Mouse (Mus musculus): ENCODE measurements around the gene Sec23a. TPM values are rescaled to one million over a fixed set of nuclear protein-coding genes. Genes with fewer than 3 reads are reported as not detected.
A peak's percentile ranks its signal among the peaks of the same experiment; 100 is the strongest.

Gene Sec23a
- polyA plus RNA-seq, 1 experiment from 2014 or later: 48.4 TPM

DNA sequence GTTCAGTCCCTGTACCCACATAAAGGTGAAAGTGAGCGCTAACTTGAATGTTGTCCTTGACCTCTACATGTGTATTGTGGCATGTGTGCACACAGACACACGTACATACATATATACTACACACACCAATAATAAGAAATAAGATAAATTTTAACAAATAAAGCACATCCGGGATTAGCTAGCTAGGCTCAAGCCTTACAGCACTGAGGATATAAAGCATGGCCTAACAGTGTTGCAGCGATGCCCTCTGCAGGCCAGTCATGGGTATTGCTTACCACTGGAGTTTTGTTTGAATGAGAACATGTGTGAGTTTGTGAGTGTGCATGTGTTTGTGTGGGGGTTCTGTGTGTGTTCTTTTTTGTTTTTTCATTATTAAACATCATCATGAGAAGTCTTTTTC is 47.2 kb downstream of the Sec23a start:
- no peak for ATAC-seq
- 69% methylated on average over 4 of the region's 4 CpGs for WGBS (ENCODE audit: insufficient replicate concordance)

DNA sequence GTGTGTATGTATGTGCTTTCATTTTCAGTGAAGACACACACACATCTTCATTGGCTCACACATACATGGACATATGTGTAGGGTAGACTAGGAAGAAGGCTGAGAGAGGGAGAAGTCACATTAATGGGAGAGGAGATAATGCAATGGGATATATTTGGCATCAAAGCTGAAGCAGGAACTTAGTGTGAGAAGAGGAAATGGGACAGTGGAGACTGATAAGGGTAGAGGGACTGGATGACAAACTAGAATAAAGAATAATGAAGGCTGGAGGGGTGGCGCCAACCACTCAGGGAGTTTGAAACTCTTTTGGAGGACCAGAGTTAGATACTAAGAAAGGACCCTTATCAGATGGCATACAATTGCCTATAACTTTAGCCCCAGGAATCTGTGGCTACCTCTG is 51.0 kb downstream of the Sec23a start:
- ATAC-seq: no peak
- 45% methylated on average over 1 of the region's 1 CpGs for WGBS (ENCODE audit: insufficient replicate concordance)

More for the DNA sequence above, 47.2 kb downstream of the Sec23a start:
- Histone ChIP-seq H3K4me3 (ENCODE audit: low read depth, low read length) (no peak overlapping the region), H3K4me1 (ENCODE audit: insufficient read depth) (no peaks in the 10 kb centered on the region), H3K9me3 (ENCODE audit: low read length) (no peaks in the 10 kb centered on the region), H3K4me2 (ENCODE audit: low read depth, low read length) (no peak overlapping the region), H3K27ac (ENCODE audit: low read depth) (no peak overlapping the region), H3K27me3 (ENCODE audit: insufficient read depth, low read length) (no peaks in the 10 kb centered on the region), H3K36me3 (replicated peaks; ENCODE audit: insufficient read depth, low read length) (peaks cover 41% of the 10 kb centered on the region), H3K9ac (replicated peaks) (no peak overlapping the region)
- TF ChIP-seq EP300 (IDR thresholded peaks at IDR 0.05; ENCODE audit: low read depth) (no peak), CTCF (IDR thresholded peaks at IDR 0.05; ENCODE audit: low read depth) (peak; percentile 73)
- peak; percentile 34 for DNase-seq

DNA sequence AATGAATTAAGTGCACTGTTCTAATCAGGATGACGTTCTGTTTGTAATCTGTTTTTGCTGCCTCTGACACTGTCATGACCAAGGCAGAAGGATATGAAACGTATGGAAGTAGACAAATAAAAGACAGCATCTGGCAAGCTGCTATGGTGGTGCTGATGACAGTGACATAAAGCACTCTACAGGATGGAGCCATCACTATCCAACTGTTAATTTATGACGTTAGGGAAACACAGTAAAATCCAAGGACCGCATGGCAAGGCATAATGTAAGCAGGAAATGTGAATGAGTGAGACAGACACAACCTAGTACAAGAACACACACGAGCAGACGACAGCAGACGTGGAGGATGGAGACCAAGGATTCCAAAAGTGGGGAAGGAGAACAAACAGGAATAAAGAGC is 55.2 kb downstream of the Sec23a start:
- no peak for TF ChIP-seq CTCF (IDR thresholded peaks at IDR 0.05; ENCODE audit: low read depth)
- no peak for TF ChIP-seq EP300 (IDR thresholded peaks at IDR 0.05; ENCODE audit: low read depth)
- H3K9ac ChIP-seq (replicated peaks): no peak overlapping the region
- 0 out of 2 replicates have a peak, but pooled peaks cover 2% of the 10 kb centered on the region for H3K4me1 ChIP-seq (ENCODE audit: insufficient read depth)
- H3K36me3 ChIP-seq (replicated peaks; ENCODE audit: insufficient read depth, low read length): peaks cover 6% of the 10 kb centered on the region
- ATAC-seq (no peak), DNase-seq (no peak)
- no peak overlapping the region for H3K4me2 ChIP-seq (ENCODE audit: low read depth, low read length)
- H3K27ac ChIP-seq (ENCODE audit: low read depth): no peak overlapping the region
- no peaks in the 10 kb centered on the region for H3K27me3 ChIP-seq (ENCODE audit: insufficient read depth, low read length)
- 69% methylated on average over 7 of the region's 7 CpGs for WGBS (ENCODE audit: insufficient replicate concordance)
- H3K9me3 ChIP-seq (ENCODE audit: low read length): no peaks in the 10 kb centered on the region
- no peak overlapping the region for H3K4me3 ChIP-seq (ENCODE audit: low read depth, low read length)

More for the DNA sequence above, 51.0 kb downstream of the Sec23a start:
- no peak for TF ChIP-seq EP300 (IDR thresholded peaks at IDR 0.05; ENCODE audit: low read depth)
- no peak for TF ChIP-seq CTCF (IDR thresholded peaks at IDR 0.05; ENCODE audit: low read depth)
- Histone ChIP-seq H3K9me3 (ENCODE audit: low read length) (no peaks in the 10 kb centered on the region), H3K27me3 (ENCODE audit: insufficient read depth, low read length) (no peaks in the 10 kb centered on the region), H3K4me2 (ENCODE audit: low read depth, low read length) (no peak overlapping the region), H3K36me3 (replicated peaks; ENCODE audit: insufficient read depth, low read length) (peaks cover 18% of the 10 kb centered on the region), H3K4me3 (ENCODE audit: low read depth, low read length) (no peak overlapping the region), H3K9ac (replicated peaks) (no peak overlapping the region), H3K27ac (ENCODE audit: low read depth) (no peak overlapping the region), H3K4me1 (ENCODE audit: insufficient read depth) (0 out of 2 replicates have a peak, but pooled peaks cover 2% of the 10 kb centered on the region)
- no peak for DNase-seq

DNA sequence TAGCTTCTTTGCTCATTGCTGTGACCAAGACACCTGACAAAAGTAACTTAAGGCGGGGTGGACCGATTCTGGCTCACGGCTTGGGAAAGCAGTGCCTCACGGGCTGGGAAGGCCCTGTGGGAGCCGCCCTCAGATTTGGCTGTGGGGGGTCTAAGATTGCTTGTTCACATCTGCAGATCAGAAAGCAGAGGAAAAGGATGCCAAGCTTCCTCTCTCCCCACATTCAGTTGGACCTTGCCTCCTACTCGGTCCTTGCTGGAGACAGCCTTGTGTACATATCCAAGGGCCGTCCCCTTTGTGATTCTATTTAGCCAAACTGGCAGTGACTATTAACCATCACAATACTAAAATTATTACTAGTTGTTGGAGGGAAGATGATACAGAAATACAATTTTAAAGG is 55.7 kb downstream of the Sec23a start:
- Histone ChIP-seq H3K4me1 (ENCODE audit: insufficient read depth) (0 out of 2 replicates have a peak, but pooled peaks cover 2% of the 10 kb centered on the region), H3K9ac (replicated peaks) (no peak overlapping the region), H3K9me3 (ENCODE audit: low read length) (no peaks in the 10 kb centered on the region), H3K36me3 (replicated peaks; ENCODE audit: insufficient read depth, low read length) (peaks cover 6% of the 10 kb centered on the region), H3K27ac (ENCODE audit: low read depth) (no peak overlapping the region), H3K4me3 (ENCODE audit: low read depth, low read length) (no peak overlapping the region), H3K4me2 (ENCODE audit: low read depth, low read length) (no peak overlapping the region), H3K27me3 (ENCODE audit: insufficient read depth, low read length) (no peaks in the 10 kb centered on the region)
- no peak for TF ChIP-seq EP300 (IDR thresholded peaks at IDR 0.05; ENCODE audit: low read depth)
- no peak for TF ChIP-seq CTCF (IDR thresholded peaks at IDR 0.05; ENCODE audit: low read depth)
- 74% methylated on average over 7 of the region's 7 CpGs for WGBS (ENCODE audit: insufficient replicate concordance)
- ATAC-seq (no peak), DNase-seq (no peak)

DNA sequence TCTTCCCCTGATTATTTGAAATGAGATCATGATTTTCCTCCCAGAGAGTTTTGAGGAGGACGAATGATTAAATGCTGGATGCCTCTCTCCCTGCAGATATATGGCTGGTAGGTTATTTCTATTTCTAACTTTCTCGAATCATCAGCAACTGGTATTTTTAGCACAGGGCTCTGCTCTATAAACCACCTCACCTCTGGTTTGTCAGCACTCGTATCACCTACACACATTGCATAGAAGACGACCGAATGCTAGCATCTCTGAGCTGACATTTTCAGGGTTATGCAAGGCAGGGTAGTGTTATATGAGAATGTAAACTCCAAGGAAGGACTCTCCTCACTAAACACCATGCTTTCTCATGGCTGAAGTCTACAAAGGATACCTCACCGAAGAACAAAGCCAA is 63.9 kb downstream of the Sec23a start:
- 73% methylated on average over 6 of the region's 6 CpGs for WGBS (ENCODE audit: insufficient replicate concordance)
- ATAC-seq: no peak
- no peaks in the 10 kb centered on the region for H3K4me1 ChIP-seq (ENCODE audit: insufficient read depth)

DNA sequence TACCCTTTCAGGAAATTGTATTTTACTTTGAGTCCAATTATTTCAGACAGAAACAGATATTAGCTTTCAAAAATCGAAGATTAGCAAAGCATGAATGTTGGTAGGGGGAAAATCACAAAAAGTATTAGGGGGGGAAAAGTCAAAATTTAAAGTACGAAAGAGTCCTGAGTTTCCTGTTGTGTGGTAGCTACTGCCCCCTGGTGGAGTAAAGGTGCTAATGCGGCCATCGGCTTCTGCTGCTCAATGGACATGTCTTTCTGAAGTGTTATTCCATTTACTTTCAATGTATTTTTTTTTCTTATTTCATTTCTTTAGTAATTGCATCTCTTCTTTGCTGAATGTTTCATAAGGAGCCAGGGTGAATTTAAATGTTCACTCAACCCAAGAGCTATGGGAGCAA is 64.6 kb downstream of the Sec23a start:
- no peaks in the 10 kb centered on the region for H3K9me3 ChIP-seq (ENCODE audit: low read length)
- no peak for ATAC-seq
- H3K4me1 ChIP-seq (ENCODE audit: insufficient read depth): no peaks in the 10 kb centered on the region
- H3K36me3 ChIP-seq (replicated peaks; ENCODE audit: insufficient read depth, low read length): no peaks in the 10 kb centered on the region
- TF ChIP-seq EP300 (IDR thresholded peaks at IDR 0.05; ENCODE audit: low read depth) (no peak), CTCF (IDR thresholded peaks at IDR 0.05; ENCODE audit: low read depth) (peak; percentile 85)
- no peak overlapping the region for H3K4me3 ChIP-seq (ENCODE audit: low read depth, low read length)
- no peak overlapping the region for H3K27ac ChIP-seq (ENCODE audit: low read depth)
- no peak overlapping the region for H3K4me2 ChIP-seq (ENCODE audit: low read depth, low read length)
- no peaks in the 10 kb centered on the region for H3K27me3 ChIP-seq (ENCODE audit: insufficient read depth, low read length)
- no peak overlapping the region for H3K9ac ChIP-seq (replicated peaks)
- DNase-seq: peak; percentile 62
- WGBS (ENCODE audit: insufficient replicate concordance): 19% methylated on average over 4 of the region's 4 CpGs

More for the DNA sequence above, 63.9 kb downstream of the Sec23a start:
- no peak overlapping the region for H3K9ac ChIP-seq (replicated peaks)
- no peak overlapping the region for H3K27ac ChIP-seq (ENCODE audit: low read depth)
- no peak overlapping the region for H3K4me2 ChIP-seq (ENCODE audit: low read depth, low read length)
- H3K9me3 ChIP-seq (ENCODE audit: low read length): no peaks in the 10 kb centered on the region
- H3K27me3 ChIP-seq (ENCODE audit: insufficient read depth, low read length): no peaks in the 10 kb centered on the region
- no peaks in the 10 kb centered on the region for H3K36me3 ChIP-seq (replicated peaks; ENCODE audit: insufficient read depth, low read length)
- no peak for DNase-seq
- TF ChIP-seq CTCF (IDR thresholded peaks at IDR 0.05; ENCODE audit: low read depth) (no peak), EP300 (IDR thresholded peaks at IDR 0.05; ENCODE audit: low read depth) (no peak)
- no peak overlapping the region for H3K4me3 ChIP-seq (ENCODE audit: low read depth, low read length)

DNA sequence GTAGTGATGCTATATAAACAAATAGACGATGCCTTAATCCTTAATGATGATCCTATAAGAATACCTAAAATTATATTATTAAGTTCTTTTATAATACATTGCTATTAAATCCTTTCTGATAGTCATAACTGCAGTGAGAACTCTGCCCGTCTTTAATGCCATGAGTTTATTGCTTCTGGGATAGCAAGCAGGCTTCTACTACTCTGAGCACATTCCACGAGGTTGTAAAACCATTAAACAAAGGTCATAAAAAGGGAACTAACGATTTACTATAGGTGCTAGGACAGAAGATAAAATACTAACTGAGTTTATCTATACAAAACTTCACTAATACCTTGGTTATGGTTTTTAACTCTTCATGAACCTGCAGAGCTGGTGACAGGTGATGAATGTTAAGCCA is 69.3 kb downstream of the Sec23a start:
- Histone ChIP-seq H3K4me2 (ENCODE audit: low read depth, low read length) (no peak overlapping the region), H3K9ac (replicated peaks) (no peak overlapping the region), H3K27me3 (ENCODE audit: insufficient read depth, low read length) (no peaks in the 10 kb centered on the region), H3K4me1 (ENCODE audit: insufficient read depth) (no peaks in the 10 kb centered on the region), H3K9me3 (ENCODE audit: low read length) (no peaks in the 10 kb centered on the region), H3K27ac (ENCODE audit: low read depth) (no peak overlapping the region), H3K4me3 (ENCODE audit: low read depth, low read length) (no peak overlapping the region), H3K36me3 (replicated peaks; ENCODE audit: insufficient read depth, low read length) (no peaks in the 10 kb centered on the region)
- ATAC-seq (no peak), DNase-seq (no peak)
- 52% methylated on average over 4 of the region's 4 CpGs for WGBS (ENCODE audit: insufficient replicate concordance)
- TF ChIP-seq EP300 (IDR thresholded peaks at IDR 0.05; ENCODE audit: low read depth): no peak
- no peak for TF ChIP-seq CTCF (IDR thresholded peaks at IDR 0.05; ENCODE audit: low read depth)
